Mouse (Mus musculus): ENCODE data around the gene Esrrb. TPM values are rescaled to one million over a fixed set of nuclear protein-coding genes. Genes with fewer than 3 reads are reported as not detected.

The Esrrb gene
- total RNA-seq, 1 experiment, result 120 TPM

GRCm38 (mm10) chr12:86539511-86539910, 178.6 kb downstream of the Esrrb start:
- no peaks in the 10 kb centered on the region for H3K36me3 ChIP-seq (ENCODE audit: control insufficient read depth, insufficient read depth, low read length, poor library complexity, severe bottlenecking)
- no peak for TF ChIP-seq MAFK (IDR thresholded peaks at IDR 0.05; ENCODE audit: insufficient read depth, low read depth, low read length)
- TF ChIP-seq ZC3H11A (IDR thresholded peaks at IDR 0.05; ENCODE audit: borderline replicate concordance, low read depth, low read length), result no peak
- TF ChIP-seq ZNF384 (IDR thresholded peaks at IDR 0.05; ENCODE audit: low read depth, low read length), result no peak
- TF ChIP-seq HCFC1 (IDR thresholded peaks at IDR 0.05; ENCODE audit: borderline replicate concordance, insufficient read depth, low read length), result no peak
- no peak for TF ChIP-seq CHD2 (IDR thresholded peaks at IDR 0.05; ENCODE audit: low read depth, low read length)
- no peak overlapping the region for H3K4me3 ChIP-seq (ENCODE audit: insufficient read depth in 1 of 2, low read depth in 1 of 2, low read length in 2 of 2, poor library complexity in 1 of 2, severe bottlenecking in 1 of 2)
- H3K9me3 ChIP-seq (ENCODE audit: control insufficient read depth, insufficient read depth, low read depth, low read length), result no peaks in the 10 kb centered on the region
- in situ Hi-C loops (cut with MboI; ENCODE audit: low sequenced_read_pairs in 2 of 2, unreplicated experiment in 2 of 2), result no loop called here
- H3K4me1 ChIP-seq (ENCODE audit: control insufficient read depth in 2 of 2, insufficient read depth in 2 of 2, low read length in 2 of 2, poor library complexity in 1 of 2), result no peaks in the 10 kb centered on the region
- no peak overlapping the region for H3K9ac ChIP-seq (ENCODE audit: insufficient read depth, low read depth, low read length, poor library complexity, severe bottlenecking)
- no peak overlapping the region for H3K27ac ChIP-seq (ENCODE audit: insufficient read depth, low read depth, low read length, poor library complexity, severe bottlenecking)
- no peak for DNase-seq (ENCODE audit: low read depth, low spot score)

GRCm38 (mm10) chr12:86547808-86548207, 186.9 kb downstream of the Esrrb start:
- peak; percentile 34 for DNase-seq (ENCODE audit: low read depth, low spot score)
- Histone ChIP-seq H3K4me1 (ENCODE audit: control insufficient read depth in 2 of 2, insufficient read depth in 2 of 2, low read length in 2 of 2, poor library complexity in 1 of 2) (no peaks in the 10 kb centered on the region), H3K4me3 (ENCODE audit: insufficient read depth in 1 of 2, low read depth in 1 of 2, low read length in 2 of 2, poor library complexity in 1 of 2, severe bottlenecking in 1 of 2) (no peak overlapping the region), H3K27ac (ENCODE audit: insufficient read depth, low read depth, low read length, poor library complexity, severe bottlenecking) (no peak overlapping the region), H3K9me3 (ENCODE audit: control insufficient read depth, insufficient read depth, low read depth, low read length) (no peaks in the 10 kb centered on the region), H3K36me3 (ENCODE audit: control insufficient read depth, insufficient read depth, low read length, poor library complexity, severe bottlenecking) (no peaks in the 10 kb centered on the region), H3K9ac (ENCODE audit: insufficient read depth, low read depth, low read length, poor library complexity, severe bottlenecking) (no peak overlapping the region)
- in situ Hi-C loops (cut with MboI; ENCODE audit: low sequenced_read_pairs in 2 of 2, unreplicated experiment in 2 of 2), result no loop called here
- no peak for TF ChIP-seq HCFC1 (IDR thresholded peaks at IDR 0.05; ENCODE audit: borderline replicate concordance, insufficient read depth, low read length)
- TF ChIP-seq ZNF384 (IDR thresholded peaks at IDR 0.05; ENCODE audit: low read depth, low read length), result no peak

GRCm38 (mm10) chr12:86553037-86553436, 192.1 kb downstream of the Esrrb start:
- H3K9ac ChIP-seq (ENCODE audit: insufficient read depth, low read depth, low read length, poor library complexity, severe bottlenecking), result no peak overlapping the region
- no peak for DNase-seq (ENCODE audit: low read depth, low spot score)
- TF ChIP-seq HCFC1 (IDR thresholded peaks at IDR 0.05; ENCODE audit: borderline replicate concordance, insufficient read depth, low read length) (no peak), ZNF384 (IDR thresholded peaks at IDR 0.05; ENCODE audit: low read depth, low read length) (no peak), ZC3H11A (IDR thresholded peaks at IDR 0.05; ENCODE audit: borderline replicate concordance, low read depth, low read length) (no peak), MAFK (IDR thresholded peaks at IDR 0.05; ENCODE audit: insufficient read depth, low read depth, low read length) (no peak), CHD2 (IDR thresholded peaks at IDR 0.05; ENCODE audit: low read depth, low read length) (no peak)
- no peak overlapping the region for H3K27ac ChIP-seq (ENCODE audit: insufficient read depth, low read depth, low read length, poor library complexity, severe bottlenecking)
- H3K36me3 ChIP-seq (ENCODE audit: control insufficient read depth, insufficient read depth, low read length, poor library complexity, severe bottlenecking), result no peaks in the 10 kb centered on the region
- H3K9me3 ChIP-seq (ENCODE audit: control insufficient read depth, insufficient read depth, low read depth, low read length), result no peaks in the 10 kb centered on the region
- H3K4me3 ChIP-seq (ENCODE audit: insufficient read depth in 1 of 2, low read depth in 1 of 2, low read length in 2 of 2, poor library complexity in 1 of 2, severe bottlenecking in 1 of 2), result no peak overlapping the region
- peaks cover 6% of the 10 kb centered on the region in 2 experiments; a peak in 2 of 4 replicates for H3K4me1 ChIP-seq (ENCODE audit: control insufficient read depth in 2 of 2, insufficient read depth in 2 of 2, low read length in 2 of 2, poor library complexity in 1 of 2)
- in situ Hi-C loops (cut with MboI; ENCODE audit: low sequenced_read_pairs in 2 of 2, unreplicated experiment in 2 of 2), result no loop called here

- Histone ChIP-seq H3K9ac (ENCODE audit: insufficient read depth, low read depth, low read length, poor library complexity, severe bottlenecking) (no peak overlapping the region), H3K36me3 (ENCODE audit: control insufficient read depth, insufficient read depth, low read length, poor library complexity, severe bottlenecking) (no peaks in the 10 kb centered on the region), H3K27ac (ENCODE audit: insufficient read depth, low read depth, low read length, poor library complexity, severe bottlenecking) (no peak overlapping the region), H3K9me3 (ENCODE audit: control insufficient read depth, insufficient read depth, low read depth, low read length) (no peaks in the 10 kb centered on the region), H3K4me1 (ENCODE audit: control insufficient read depth in 2 of 2, insufficient read depth in 2 of 2, low read length in 2 of 2, poor library complexity in 1 of 2) (peaks cover 6% of the 10 kb centered on the region in 2 experiments; a peak in 2 of 4 replicates), H3K4me3 (ENCODE audit: insufficient read depth in 1 of 2, low read depth in 1 of 2, low read length in 2 of 2, poor library complexity in 1 of 2, severe bottlenecking in 1 of 2) (peak overlapping the region in 1 of 2 experiments; percentile 26; a peak in 1 of 4 replicates)
- TF ChIP-seq ZC3H11A (IDR thresholded peaks at IDR 0.05; ENCODE audit: borderline replicate concordance, low read depth, low read length) (no peak), HCFC1 (IDR thresholded peaks at IDR 0.05; ENCODE audit: borderline replicate concordance, insufficient read depth, low read length) (no peak)
- peak; percentile 89 for DNase-seq (ENCODE audit: low read depth, low spot score)
- in situ Hi-C loops (cut with MboI; ENCODE audit: low sequenced_read_pairs in 2 of 2, unreplicated experiment in 2 of 2), result no loop called here
These were observed 196.0 kb downstream of the Esrrb start for GRCm38 (mm10) chr12:86556796-86557517.

GRCm38 (mm10) chr12:86558889-86559288, 198.0 kb downstream of the Esrrb start:
- TF ChIP-seq ZC3H11A (IDR thresholded peaks at IDR 0.05; ENCODE audit: borderline replicate concordance, low read depth, low read length) (no peak), MAFK (IDR thresholded peaks at IDR 0.05; ENCODE audit: insufficient read depth, low read depth, low read length) (no peak), ZNF384 (IDR thresholded peaks at IDR 0.05; ENCODE audit: low read depth, low read length) (no peak), HCFC1 (IDR thresholded peaks at IDR 0.05; ENCODE audit: borderline replicate concordance, insufficient read depth, low read length) (no peak), CHD2 (IDR thresholded peaks at IDR 0.05; ENCODE audit: low read depth, low read length) (no peak)
- Histone ChIP-seq H3K9me3 (ENCODE audit: control insufficient read depth, insufficient read depth, low read depth, low read length) (no peaks in the 10 kb centered on the region), H3K9ac (ENCODE audit: insufficient read depth, low read depth, low read length, poor library complexity, severe bottlenecking) (no peak overlapping the region), H3K27ac (ENCODE audit: insufficient read depth, low read depth, low read length, poor library complexity, severe bottlenecking) (no peak overlapping the region), H3K4me1 (ENCODE audit: control insufficient read depth in 2 of 2, insufficient read depth in 2 of 2, low read length in 2 of 2, poor library complexity in 1 of 2) (peaks cover 6% of the 10 kb centered on the region in 2 experiments; a peak in 2 of 4 replicates), H3K36me3 (ENCODE audit: control insufficient read depth, insufficient read depth, low read length, poor library complexity, severe bottlenecking) (no peaks in the 10 kb centered on the region), H3K4me3 (ENCODE audit: insufficient read depth in 1 of 2, low read depth in 1 of 2, low read length in 2 of 2, poor library complexity in 1 of 2, severe bottlenecking in 1 of 2) (no peak overlapping the region)
- peak; percentile 54 for DNase-seq (ENCODE audit: low read depth, low spot score)
- in situ Hi-C loops (cut with MboI; ENCODE audit: low sequenced_read_pairs in 2 of 2, unreplicated experiment in 2 of 2), result no loop called here

Data from ES-E14 (cell line).